ENCODE assay signal across 21 mouse cellular contexts in the genomic region with DNA sequence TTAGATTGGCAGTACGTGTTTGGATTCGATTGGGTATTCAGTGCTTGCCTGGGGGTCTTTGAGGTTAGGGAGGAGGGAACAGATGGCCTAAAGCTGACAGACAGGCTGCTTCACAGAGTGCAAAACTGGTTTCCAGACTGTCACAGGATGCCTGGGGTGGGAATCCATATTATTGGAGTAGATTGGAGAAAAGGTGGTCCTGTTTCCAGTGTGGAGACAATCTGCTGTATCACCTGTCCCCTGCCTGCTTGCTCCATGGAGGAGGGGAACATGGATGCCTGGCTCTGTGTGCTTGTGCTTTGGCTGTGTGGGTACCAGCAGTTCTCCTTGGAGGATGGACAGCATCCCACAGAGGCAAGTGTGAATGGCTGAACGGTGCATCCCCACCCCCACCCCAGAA. TPM values are rescaled to one million over a fixed set of nuclear protein-coding genes. Genes with fewer than 3 reads are reported as not detected.
DNase-seq lines count a peak whose midpoint lies in the region; ATAC-seq and TF ChIP-seq lines count a peak whose summit lies in the region.
"Had no signal": no experiment of that assay in that cellular context is flagged by ENCODE, and none has a peak within 500 bp of the region (broad histone marks: within the 10 kb centered on the region; RNA-seq: fewer than 3 reads in every experiment).

No protein-coding gene starts in this region.

- TF ChIP-seq CTCF in layer of hippocampus, adult 2 months (conservative IDR thresholded peaks at IDR 0.05): no peak

- no peak overlapping the region for H3K9ac ChIP-seq in heart, embryonic 13.5 days
- H3K9ac ChIP-seq: liver, embryonic 12.5 days; lung, embryonic 14.5 days; neural tube, embryonic 15.5 days had no signal

- H3K4me3 ChIP-seq in heart, embryonic 13.5 days: no peak overlapping the region
- no peak overlapping the region for H3K4me3 ChIP-seq in layer of hippocampus, adult 2 months
- H3K4me3 ChIP-seq: liver, embryonic 12.5 days; midbrain, embryonic 10.5 days; myocyte; neural tube, embryonic 15.5 days had no signal

- 54% methylated on average over 3 of the region's 3 CpGs for WGBS in heart, embryonic 13.5 days

- peak overlapping the region; percentile 33 for H3K27ac ChIP-seq in heart, embryonic 13.5 days (replicated peaks)
- peak overlapping the region; percentile 10; the same call in 1 of the 2 replicates for H3K27ac ChIP-seq in layer of hippocampus, adult 2 months
- H3K27ac ChIP-seq: kidney, postnatal 0 days; liver, embryonic 12.5 days; midbrain, embryonic 10.5 days; neural tube, embryonic 15.5 days had no signal

- peaks cover 84% of the 10 kb centered on the region for H3K4me1 ChIP-seq in heart, embryonic 13.5 days
- H3K4me1 ChIP-seq: liver, embryonic 12.5 days had no signal

- no peaks in the 10 kb centered on the region for H3K36me3 ChIP-seq in heart, embryonic 13.5 days
- H3K36me3 ChIP-seq: liver, embryonic 12.5 days; midbrain, embryonic 10.5 days; neural tube, embryonic 15.5 days had no signal

- no peak for ATAC-seq in heart, embryonic 13.5 days (ENCODE audit: extremely low read depth, insufficient number of reproducible peaks, low FRiP score, low TSS enrichment)
- ATAC-seq: liver, embryonic 12.5 days had no signal

- H3K4me2 ChIP-seq in heart, embryonic 13.5 days: no peak overlapping the region
- H3K4me2 ChIP-seq: liver, embryonic 12.5 days; lung, embryonic 14.5 days; neural tube, embryonic 15.5 days had no signal

- peak; percentile 86 to 91 for DNase-seq in cerebellum, postnatal 10 days
- DNase-seq in cerebellum, adult 11-12 months: no peak
- no peak for DNase-seq in heart, postnatal 4 days
- no peak for DNase-seq in layer of hippocampus, adult 2 months (ENCODE audit: low spot score in 2 of 2)
- DNase-seq in layer of hippocampus, adult 8-10 months (ENCODE audit: low spot score in 2 of 2): no peak
- DNase-seq in cerebellum, postnatal 25 days: peak; percentile 35 to 51
- no peak for DNase-seq in urinary bladder, postnatal 25 days (ENCODE audit: low spot score)
- DNase-seq: adrenal gland, adult 2 months; gastrocnemius, postnatal 36 days; kidney, adult 11 months; lung, embryonic 14.5 days; lung, postnatal 4 days; right cerebral cortex, postnatal 4 days; thymus, postnatal 4 days had no signal

- no peaks in the 10 kb centered on the region for H3K27me3 ChIP-seq in heart, embryonic 13.5 days (replicated peaks)
- H3K27me3 ChIP-seq: liver, embryonic 12.5 days; neural tube, embryonic 15.5 days had no signal

- H3K9me3 ChIP-seq in heart, embryonic 13.5 days: no peaks in the 10 kb centered on the region
- H3K9me3 ChIP-seq: liver, embryonic 12.5 days; midbrain, embryonic 10.5 days; neural tube, embryonic 15.5 days had no signal

RNA-seq across cellular contexts. Expression of a gene that starts 45.4 kb away (rescaled TPM):
- polyA plus RNA-seq in heart, embryonic 13.5 days (2015; fragmentation: Nextera tagmentation; extraction: Ambion mirVana): 189 and 199 TPM in 2 replicates
- 100 to 1,000 TPM; 269 to 291 TPM for total RNA-seq in heart, postnatal 4 days (2021)
- total RNA-seq in layer of hippocampus, adult 2 months (2021): 10 to 100 TPM; 19.9 to 20.0 TPM
- 10 to 100 TPM; 16.8 to 18.5 (median 17.7) TPM for total RNA-seq in layer of hippocampus, adult 8-10 months (2022)
- total RNA-seq: hematopoietic stem cell, adult 5-6 weeks had no signal

Comparison
In these comparisons a context has a peak if more than half of its experiments do, and no peak if none do; other contexts are left out.
1. DNase-seq: peak in cerebellum, postnatal 10 days (2 of 2) and cerebellum, postnatal 25 days (2 of 2); none in cerebellum, adult 11-12 months (single experiment), heart, postnatal 4 days (single experiment), layer of hippocampus, adult 2 months (0 of 2), layer of hippocampus, adult 8-10 months (0 of 2) and urinary bladder, postnatal 25 days (single experiment).
2. RNA of a gene that starts 45.4 kb away (total RNA-seq): 269 to 291 TPM in heart, postnatal 4 days; 19.9 to 20.0 TPM in layer of hippocampus, adult 2 months and 16.8 to 18.5 TPM in layer of hippocampus, adult 8-10 months; every median in the first group is over 10 times any median in the second.